Mouse (Mus musculus): ENCODE results near the gene Pdcd4. TPM values are rescaled to one million over a fixed set of nuclear protein-coding genes. Genes with fewer than 3 reads are reported as not detected.

Gene Pdcd4
- polyA plus RNA-seq, 1 experiment from 2014 or later: 88.7 TPM

DNA sequence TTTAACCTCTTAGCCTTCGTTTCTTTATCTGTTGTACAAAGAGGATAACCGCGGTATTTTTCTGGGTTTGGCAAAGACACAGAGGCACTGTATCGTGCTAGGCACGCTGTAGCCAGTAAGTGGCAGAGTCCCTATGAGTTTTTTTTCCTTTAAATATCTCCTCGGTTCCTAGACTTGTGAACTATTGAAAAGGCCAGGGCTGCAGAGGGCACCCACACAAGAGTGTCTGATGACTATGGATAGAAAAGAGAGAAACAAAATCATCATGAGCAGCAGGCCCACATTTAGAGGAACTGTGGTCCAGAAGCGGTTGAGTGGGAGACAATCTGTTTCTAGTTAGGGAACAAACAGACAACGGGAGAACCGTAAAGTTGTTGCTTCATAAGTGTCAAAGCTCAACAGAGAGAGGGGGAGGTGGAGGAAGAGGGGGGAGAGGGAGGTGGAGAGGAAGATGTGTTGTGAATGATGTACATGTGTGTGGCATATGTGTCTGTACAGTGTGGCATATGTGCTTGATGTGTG is 868 bp downstream of the Pdcd4 start:
- no peaks in the 10 kb centered on the region for H3K9me3 ChIP-seq
- H3K4me3 ChIP-seq: no peak overlapping the region
- no peaks in the 10 kb centered on the region for H3K36me3 ChIP-seq
- no peak overlapping the region for H3K27ac ChIP-seq (replicated peaks)
- no peak overlapping the region for H3K9ac ChIP-seq (replicated peaks)
- WGBS: 83% methylated on average over 9 of the region's 9 CpGs
- no peaks in the 10 kb centered on the region for H3K27me3 ChIP-seq
- no peak overlapping the region for H3K4me2 ChIP-seq (replicated peaks)
- 0 out of 2 replicates have a peak, but pooled peaks cover 5% of the 10 kb centered on the region for H3K4me1 ChIP-seq
- ATAC-seq (ENCODE audit: low FRiP score, low read depth): no peak

DNA sequence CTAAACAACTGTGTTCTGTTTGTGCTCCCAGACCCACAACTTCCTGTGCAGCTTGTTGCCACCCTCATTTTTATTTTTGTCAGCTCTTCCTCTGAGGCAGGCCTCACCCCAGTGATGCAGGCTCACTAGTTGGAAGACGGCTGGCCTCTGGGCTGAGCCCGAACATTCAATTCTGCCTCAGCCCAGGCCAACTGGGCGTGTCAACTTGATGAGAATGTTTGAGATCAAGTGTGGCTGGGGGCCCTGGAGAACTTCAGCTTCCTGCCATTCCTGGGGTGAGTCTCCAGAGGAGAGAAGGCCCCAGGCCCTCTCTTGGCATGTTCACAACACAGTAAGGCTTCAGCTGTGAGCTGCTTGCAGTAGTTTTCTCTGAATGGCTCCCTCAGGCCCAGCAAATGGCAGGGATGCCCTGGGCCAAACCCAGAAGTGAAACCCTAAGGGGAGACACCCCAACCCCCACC is 1.7 kb downstream of the Pdcd4 start:
- WGBS: 77% methylated on average over 3 of the region's 3 CpGs
- no peak for ATAC-seq (ENCODE audit: low FRiP score, low read depth)

DNA sequence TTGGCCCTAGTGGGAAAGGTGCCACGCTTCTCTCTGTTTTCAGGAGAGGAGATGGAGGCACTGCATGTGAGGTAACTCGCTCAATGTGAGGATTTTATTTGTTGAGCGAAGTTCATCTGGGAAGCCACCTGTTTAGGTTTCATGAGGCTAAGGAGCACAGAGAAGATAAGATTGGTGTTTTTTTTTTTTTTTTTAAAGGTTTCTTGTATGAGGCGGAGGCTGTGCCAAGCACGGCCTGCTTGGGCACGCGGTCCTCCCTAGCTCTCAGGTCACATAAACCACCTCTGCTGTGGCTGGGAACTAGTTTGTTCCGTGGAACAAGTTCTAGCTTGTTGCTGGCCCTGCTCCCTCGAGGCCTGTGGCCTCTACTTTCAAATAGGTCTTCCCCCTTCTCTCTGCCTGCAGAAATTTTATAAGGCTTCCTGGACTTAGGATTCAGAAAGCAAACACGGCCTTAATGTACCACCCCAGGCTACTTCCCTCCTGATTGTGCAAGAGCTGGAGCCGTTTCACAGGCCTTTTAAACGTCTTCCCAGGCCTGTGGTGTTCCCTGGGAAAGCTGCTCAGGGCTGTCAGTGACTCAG is 2.6 kb downstream of the Pdcd4 start:
- Histone ChIP-seq H3K9ac (replicated peaks) (no peak overlapping the region), H3K36me3 (no peaks in the 10 kb centered on the region), H3K4me1 (0 out of 2 replicates have a peak, but pooled peaks cover 5% of the 10 kb centered on the region), H3K4me2 (replicated peaks) (no peak overlapping the region), H3K27me3 (no peaks in the 10 kb centered on the region), H3K4me3 (no peak overlapping the region), H3K27ac (replicated peaks) (no peak overlapping the region), H3K9me3 (no peaks in the 10 kb centered on the region)
- WGBS: 82% methylated on average over 12 of the region's 12 CpGs
- ATAC-seq (ENCODE audit: low FRiP score, low read depth): no peak

More for the DNA sequence above, 1.7 kb downstream of the Pdcd4 start:
- Histone ChIP-seq H3K4me3 (no peak overlapping the region), H3K9ac (replicated peaks) (no peak overlapping the region), H3K4me2 (replicated peaks) (no peak overlapping the region), H3K36me3 (no peaks in the 10 kb centered on the region), H3K9me3 (no peaks in the 10 kb centered on the region), H3K27me3 (no peaks in the 10 kb centered on the region), H3K27ac (replicated peaks) (no peak overlapping the region), H3K4me1 (0 out of 2 replicates have a peak, but pooled peaks cover 5% of the 10 kb centered on the region)

DNA sequence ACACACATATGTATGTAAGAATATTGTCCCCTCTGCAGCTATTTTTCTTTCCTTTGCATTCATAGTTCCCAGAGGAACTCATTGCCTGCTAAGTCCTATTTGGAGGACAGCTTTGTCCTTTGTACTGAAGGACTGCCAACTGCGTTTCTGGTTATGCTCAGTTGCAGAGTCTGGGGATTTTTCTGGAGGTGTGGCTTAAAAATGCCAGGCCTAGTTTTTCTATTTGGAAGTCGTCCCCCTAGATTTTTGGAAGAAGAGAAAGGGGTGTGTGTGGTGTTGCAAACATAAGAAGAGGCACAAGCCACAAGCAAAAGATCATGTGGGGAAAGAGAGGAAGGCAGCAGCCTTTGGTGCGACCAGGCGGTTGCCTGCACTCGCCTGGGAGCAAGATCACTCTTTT is 6.0 kb downstream of the Pdcd4 start:
- H3K4me2 ChIP-seq (replicated peaks): no peak overlapping the region
- no peak for ATAC-seq (ENCODE audit: low FRiP score, low read depth)
- no peak overlapping the region for H3K4me3 ChIP-seq
- peaks cover 4% of the 10 kb centered on the region for H3K4me1 ChIP-seq
- no peak overlapping the region for H3K9ac ChIP-seq (replicated peaks)
- WGBS: 80% methylated on average over 5 of the region's 5 CpGs
- peaks cover 11% of the 10 kb centered on the region; the same call in 1 of the 2 replicates for H3K27me3 ChIP-seq
- no peak overlapping the region for H3K27ac ChIP-seq (replicated peaks)
- H3K36me3 ChIP-seq: no peaks in the 10 kb centered on the region
- no peaks in the 10 kb centered on the region for H3K9me3 ChIP-seq

DNA sequence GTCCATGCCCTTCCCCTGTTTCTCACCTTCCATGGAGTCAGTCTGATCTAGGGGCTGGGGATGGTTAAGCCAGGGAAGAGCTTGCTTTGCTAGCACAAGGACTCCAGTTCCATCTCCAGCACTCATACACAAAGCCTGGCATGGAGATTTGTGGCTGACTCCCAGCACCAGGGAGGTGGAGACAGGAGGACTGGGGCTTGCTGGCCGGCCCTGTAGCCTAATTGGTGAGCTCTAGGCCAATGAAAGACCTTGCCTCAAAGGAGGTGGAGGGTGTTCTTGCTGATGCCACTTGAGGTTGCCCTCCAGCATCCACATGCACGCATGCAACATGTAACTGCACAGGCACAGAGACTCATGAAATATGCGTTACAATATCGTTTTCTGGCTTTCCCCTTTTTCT is 6.5 kb downstream of the Pdcd4 start:
- no peak overlapping the region for H3K4me2 ChIP-seq (replicated peaks)
- no peak overlapping the region for H3K27ac ChIP-seq (replicated peaks)
- 76% methylated on average over 4 of the region's 4 CpGs for WGBS
- H3K4me3 ChIP-seq: no peak overlapping the region
- peaks cover 11% of the 10 kb centered on the region; the same call in 1 of the 2 replicates for H3K27me3 ChIP-seq
- no peak overlapping the region for H3K9ac ChIP-seq (replicated peaks)
- H3K36me3 ChIP-seq: no peaks in the 10 kb centered on the region
- peaks cover 4% of the 10 kb centered on the region for H3K4me1 ChIP-seq
- no peak for ATAC-seq (ENCODE audit: low FRiP score, low read depth)
- H3K9me3 ChIP-seq: no peaks in the 10 kb centered on the region

DNA sequence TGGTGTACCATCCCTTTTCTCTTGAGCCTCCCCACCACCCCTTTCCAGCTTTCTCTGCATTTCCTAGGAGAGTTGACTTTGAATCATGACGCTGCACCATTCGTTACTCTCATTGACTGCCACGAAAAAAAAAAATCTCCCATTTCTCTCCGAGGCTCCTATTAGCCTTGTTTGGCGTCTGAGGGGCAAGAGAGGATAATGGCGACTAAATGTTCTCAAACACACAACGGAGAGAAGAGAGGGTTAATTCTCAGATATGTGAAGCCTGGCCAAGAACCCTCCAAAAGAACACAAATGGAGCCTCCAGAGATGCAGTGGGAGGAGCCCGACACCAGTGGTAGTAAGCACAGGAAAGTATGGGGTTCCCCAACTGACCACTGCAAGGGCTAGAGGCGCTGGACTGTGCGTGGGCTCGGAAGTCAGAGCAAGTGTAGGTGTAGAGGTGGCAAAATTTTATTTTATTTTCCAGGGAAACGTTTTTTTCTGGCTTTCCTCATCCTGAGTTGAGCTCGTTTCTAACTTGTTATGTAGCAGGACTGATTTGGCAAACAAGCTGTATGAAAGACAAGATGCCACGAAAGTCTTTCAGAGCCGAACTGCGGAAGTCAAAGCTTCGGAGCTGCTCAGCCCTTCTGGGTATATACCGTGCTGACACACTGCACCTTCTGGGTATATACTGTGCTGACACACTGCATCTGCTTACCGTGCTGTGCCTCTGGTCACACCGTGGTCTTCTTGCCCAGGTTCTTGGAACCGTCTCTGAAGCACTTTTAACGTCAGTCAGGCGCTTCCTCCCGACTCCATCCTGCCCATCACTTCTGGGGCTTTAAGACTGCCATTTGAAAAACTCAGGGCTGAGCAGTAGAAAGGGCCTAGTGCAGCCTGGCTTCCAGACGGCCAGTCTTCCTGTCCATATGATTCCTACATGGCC is 7.2 kb downstream of the Pdcd4 start:
- 85% methylated on average over 25 of the region's 25 CpGs for WGBS
- Histone ChIP-seq H3K4me2 (replicated peaks) (no peak overlapping the region), H3K27me3 (peaks cover 11% of the 10 kb centered on the region; the same call in 1 of the 2 replicates), H3K9ac (replicated peaks) (no peak overlapping the region), H3K4me1 (peaks cover 4% of the 10 kb centered on the region), H3K9me3 (no peaks in the 10 kb centered on the region), H3K36me3 (no peaks in the 10 kb centered on the region), H3K27ac (replicated peaks) (no peak overlapping the region), H3K4me3 (no peak overlapping the region)
- no peak for ATAC-seq (ENCODE audit: low FRiP score, low read depth)

DNA sequence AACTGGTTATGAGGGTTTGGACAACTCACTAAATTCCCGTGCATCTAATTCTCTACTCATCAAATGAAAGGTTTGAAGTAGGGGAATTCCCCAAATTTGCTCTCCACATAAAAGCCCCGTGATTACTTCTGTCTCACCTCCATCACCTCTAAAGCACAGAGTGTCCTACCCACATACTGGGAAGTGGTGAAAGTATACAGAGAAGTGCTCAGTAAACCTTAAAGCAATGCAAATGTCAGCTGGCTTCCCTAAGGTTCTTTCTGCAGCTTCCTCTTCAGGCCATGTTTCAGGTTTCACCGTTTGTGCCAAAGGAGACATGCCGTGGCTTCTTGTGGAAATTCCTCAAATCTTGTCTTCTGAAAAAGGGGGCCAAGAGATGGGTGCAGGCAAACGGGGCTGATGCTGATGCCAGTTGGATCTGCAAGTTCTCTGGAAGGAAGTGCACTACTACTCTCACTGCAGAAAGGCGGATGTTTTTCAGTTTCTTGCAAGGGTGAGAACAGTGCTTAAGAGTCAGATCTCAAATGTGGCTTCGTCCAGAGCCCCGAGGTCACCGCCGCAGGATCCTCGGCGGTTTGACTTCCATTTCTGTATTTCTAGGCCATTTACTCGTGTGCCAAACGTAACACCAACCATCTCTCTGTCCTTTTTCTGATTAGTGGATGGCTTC is 8.0 kb downstream of the Pdcd4 start:
- no peak overlapping the region for H3K27ac ChIP-seq (replicated peaks)
- ATAC-seq (ENCODE audit: low FRiP score, low read depth): no peak
- WGBS: 88% methylated on average over 14 of the region's 14 CpGs
- H3K4me3 ChIP-seq: no peak overlapping the region
- no peak overlapping the region for H3K9ac ChIP-seq (replicated peaks)
- H3K4me1 ChIP-seq: peaks cover 11% of the 10 kb centered on the region
- H3K36me3 ChIP-seq: no peaks in the 10 kb centered on the region
- H3K27me3 ChIP-seq: peaks cover 11% of the 10 kb centered on the region; the same call in 1 of the 2 replicates
- H3K4me2 ChIP-seq (replicated peaks): no peak overlapping the region
- H3K9me3 ChIP-seq: no peaks in the 10 kb centered on the region

DNA sequence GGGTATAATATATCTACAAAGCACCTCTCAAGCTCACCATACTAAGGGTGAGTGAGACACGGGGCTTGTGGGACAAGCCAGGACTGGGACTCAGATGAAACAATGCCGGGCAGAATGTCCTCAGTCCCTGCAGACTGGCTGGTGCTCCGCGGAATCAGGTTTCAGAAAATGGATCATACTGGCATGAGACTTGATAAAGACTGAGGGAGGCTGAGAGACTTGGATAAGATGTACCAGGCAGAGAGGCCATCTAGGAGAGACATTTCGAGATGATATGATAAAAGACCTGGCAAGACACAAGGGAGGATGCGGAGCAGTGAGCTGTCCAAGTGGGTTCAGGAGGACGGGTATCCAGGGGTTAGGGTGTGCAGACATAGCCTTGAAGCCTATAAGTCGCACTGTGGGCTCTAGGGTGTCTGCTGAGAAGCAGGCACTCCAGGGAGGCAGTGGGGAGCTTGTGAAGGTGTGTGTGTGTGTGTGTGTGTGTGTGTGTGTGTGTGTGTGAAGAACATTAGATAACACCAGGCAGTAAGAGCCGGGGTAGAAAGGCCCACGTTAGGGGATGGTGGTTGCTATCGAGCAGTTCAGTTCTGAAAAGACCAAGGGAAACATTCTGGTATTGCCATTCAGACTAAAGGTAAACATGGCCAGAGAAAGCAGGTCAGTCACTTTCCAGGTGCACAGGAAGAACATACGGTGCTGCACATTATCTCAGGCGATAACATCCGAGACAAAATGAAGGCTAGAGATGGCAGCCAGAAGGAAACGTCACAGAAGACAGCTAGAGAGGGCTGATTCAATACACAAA is 10.1 kb downstream of the Pdcd4 start:
- WGBS: 64% methylated on average over 15 of the region's 15 CpGs
- no peak for ATAC-seq (ENCODE audit: low FRiP score, low read depth)
- peak overlapping the region; percentile 91 for H3K27ac ChIP-seq (replicated peaks)
- peaks cover 14% of the 10 kb centered on the region for H3K4me1 ChIP-seq
- H3K27me3 ChIP-seq: peaks cover 11% of the 10 kb centered on the region; the same call in 1 of the 2 replicates
- H3K9ac ChIP-seq (replicated peaks): peak overlapping the region; percentile 94
- H3K4me2 ChIP-seq (replicated peaks): peak overlapping the region; percentile 62
- no peaks in the 10 kb centered on the region for H3K36me3 ChIP-seq
- peak overlapping the region; percentile 98 for H3K4me3 ChIP-seq
- no peaks in the 10 kb centered on the region for H3K9me3 ChIP-seq

DNA sequence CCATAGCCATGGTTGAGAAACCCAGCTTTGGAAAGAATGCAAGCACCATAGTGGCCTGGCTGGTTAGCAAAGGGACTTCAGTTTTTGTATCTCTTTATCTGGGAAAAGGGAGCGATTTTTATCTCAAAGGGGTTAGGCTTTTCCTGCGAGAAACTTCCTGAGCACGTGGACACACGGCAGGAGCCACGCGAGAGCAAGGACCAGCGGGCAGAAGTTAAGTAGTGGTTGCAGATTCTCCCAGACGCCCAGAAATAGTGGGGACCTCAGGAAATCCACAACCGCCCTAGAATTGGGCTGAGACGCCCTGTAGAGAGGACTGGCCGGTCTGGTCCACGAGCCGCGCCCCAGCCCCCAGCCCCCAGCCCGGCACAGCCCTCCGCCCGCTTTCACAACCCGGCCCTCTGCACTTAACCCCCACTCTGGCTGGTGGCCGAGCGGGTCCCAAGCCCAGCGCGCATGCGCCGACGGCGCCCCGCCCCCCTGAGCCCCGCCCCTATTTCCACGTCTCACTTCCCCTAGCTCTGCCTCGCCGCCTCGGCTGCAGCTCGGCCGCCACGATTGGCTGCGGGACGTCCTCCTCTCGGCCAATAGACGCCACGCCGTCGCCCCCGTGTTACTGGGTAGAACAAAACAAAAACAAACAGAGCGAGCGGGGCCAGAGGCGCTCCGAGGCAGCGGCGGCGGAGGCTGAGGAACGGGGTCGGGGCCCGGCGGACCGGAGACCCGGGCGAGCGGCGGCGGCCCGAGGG is 10.9 kb downstream of the Pdcd4 start:
- H3K4me1 ChIP-seq: peaks cover 14% of the 10 kb centered on the region
- H3K36me3 ChIP-seq: no peaks in the 10 kb centered on the region
- peak overlapping the region; percentile 94 for H3K9ac ChIP-seq (replicated peaks)
- ATAC-seq (ENCODE audit: low FRiP score, low read depth): peak; percentile 98
- peaks cover 11% of the 10 kb centered on the region; the same call in 1 of the 2 replicates for H3K27me3 ChIP-seq
- H3K4me2 ChIP-seq (replicated peaks): peak overlapping the region; percentile 67
- no peaks in the 10 kb centered on the region for H3K9me3 ChIP-seq
- H3K27ac ChIP-seq (replicated peaks): peak overlapping the region; percentile 91
- WGBS: under 1% methylated on average over 57 of the region's 61 CpGs
- H3K4me3 ChIP-seq: peak overlapping the region; percentile 98

DNA sequence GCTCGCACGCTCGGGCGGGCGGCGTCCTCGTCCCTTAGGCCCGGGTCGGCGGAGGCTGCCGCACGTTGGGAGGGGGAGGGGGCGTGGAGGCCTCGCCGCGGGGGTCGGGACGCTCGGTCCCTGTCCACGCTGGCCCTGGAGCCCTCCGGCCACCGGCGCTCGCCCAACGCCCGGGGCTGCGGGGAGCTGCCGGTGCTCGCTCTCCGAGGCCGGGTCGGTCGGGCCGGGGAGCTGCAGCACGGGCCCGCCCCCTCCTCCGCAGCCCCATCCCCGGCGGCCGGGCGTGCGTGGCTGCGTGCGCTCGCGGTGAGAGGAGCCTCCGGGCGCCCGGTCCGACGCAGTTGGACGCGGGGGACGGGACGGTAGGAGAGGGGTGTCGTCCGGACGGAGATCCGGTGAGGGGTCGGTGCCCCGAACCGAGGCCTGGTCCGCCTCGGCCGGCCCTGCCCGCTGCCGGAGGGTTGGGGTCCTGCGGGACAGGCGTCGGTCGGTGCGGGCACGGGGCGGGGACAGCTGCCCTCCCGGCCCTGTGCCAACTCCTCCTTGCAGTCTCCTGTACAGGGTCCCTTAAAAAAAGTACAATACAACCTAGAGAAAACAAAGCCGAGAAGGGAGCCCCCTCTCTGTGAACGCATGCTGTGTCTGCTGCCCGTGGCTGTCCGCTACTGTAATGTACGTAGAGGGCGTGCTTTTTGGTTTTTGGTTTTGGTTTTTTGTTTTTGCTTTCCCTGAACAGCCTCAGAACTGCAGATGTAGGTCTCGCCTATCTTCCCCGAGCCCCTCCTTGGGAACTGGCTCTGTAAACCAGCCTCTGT is 11.7 kb downstream of the Pdcd4 start:
- WGBS: under 1% methylated on average over 63 of the region's 83 CpGs
- peak overlapping the region; percentile 98 for H3K4me3 ChIP-seq
- H3K36me3 ChIP-seq: no peaks in the 10 kb centered on the region
- H3K9ac ChIP-seq (replicated peaks): peak overlapping the region; percentile 94
- H3K27me3 ChIP-seq: peaks cover 11% of the 10 kb centered on the region; the same call in 1 of the 2 replicates
- H3K27ac ChIP-seq (replicated peaks): peak overlapping the region; percentile 91
- ATAC-seq (ENCODE audit: low FRiP score, low read depth): peak; percentile 23
- peak overlapping the region; percentile 67 for H3K4me2 ChIP-seq (replicated peaks)
- H3K4me1 ChIP-seq: peaks cover 14% of the 10 kb centered on the region
- no peaks in the 10 kb centered on the region for H3K9me3 ChIP-seq
